Mouse (Mus musculus): ENCODE measurements around the gene Cabp4.
A peak's percentile ranks its signal among the peaks of the same experiment; 100 is the strongest.

- TF ChIP-seq POLR2AphosphoS2 (IDR thresholded peaks at IDR 0.05; ENCODE audit: insufficient read length, low read depth) (peak; percentile 47), MYOG (IDR thresholded peaks at IDR 0.05; ENCODE audit: control insufficient read depth in 1 of 3, insufficient read depth in 1 of 3, insufficient read length in 2 of 3, low read depth in 2 of 3) (peak in 1 of 3 experiments; percentile 55)
Measured at GRCm38 (mm10) chr19:4125741-4126696, 17.8 kb downstream of the Cabp4 start, which contains the start of gene Aip.
